Mouse (Mus musculus) right cerebral cortex, postnatal 25 days (tissue): ENCODE measurements around the gene Zmynd12.

Source experiments
- DNase-seq: peaks from one replicate; pipeline ENCODE4 v3.0.0; 2022

Gene Zmynd12

DNA sequence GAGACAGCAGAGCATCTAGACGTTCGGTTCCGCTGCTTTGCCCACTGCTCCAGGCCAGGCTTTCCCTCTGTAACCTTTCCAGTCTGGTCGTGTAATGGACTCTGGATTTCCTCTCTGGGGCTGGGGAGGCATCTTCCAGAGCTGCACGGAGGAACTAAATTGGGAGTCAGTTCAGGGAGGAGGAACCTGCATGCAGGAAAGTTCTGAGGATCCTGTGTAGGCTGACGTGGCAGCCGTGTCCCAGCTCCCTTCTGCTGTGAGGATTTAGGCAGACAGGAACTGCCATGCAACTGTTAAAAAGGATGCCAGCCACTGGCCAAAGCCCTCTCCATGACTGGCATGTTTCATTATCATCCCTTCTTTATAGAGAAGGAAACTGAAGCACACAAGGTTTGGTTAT, 27.8 kb downstream of the Zmynd12 start:
- DNase-seq = no peak

DNA sequence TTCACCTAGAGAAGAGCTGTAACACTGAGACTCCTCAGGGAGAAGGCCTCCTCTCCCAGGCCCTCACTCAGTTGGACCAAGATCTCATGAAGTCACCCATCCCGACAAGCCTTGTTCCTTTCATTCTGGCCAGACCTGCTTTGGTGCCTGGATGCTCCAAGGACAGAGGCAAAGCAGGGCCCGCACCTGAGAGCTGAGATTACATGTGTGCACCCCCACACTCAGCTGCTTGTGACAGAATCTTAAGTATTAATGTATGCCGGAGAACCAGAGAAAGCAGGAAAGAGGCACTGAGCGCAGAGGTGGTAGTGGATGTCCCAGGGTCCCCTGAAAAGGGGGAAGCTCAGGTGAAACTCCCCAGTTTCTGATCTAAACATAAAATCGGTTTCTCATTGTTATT, 30.5 kb downstream of the Zmynd12 start:
- DNase-seq = no peak

DNA sequence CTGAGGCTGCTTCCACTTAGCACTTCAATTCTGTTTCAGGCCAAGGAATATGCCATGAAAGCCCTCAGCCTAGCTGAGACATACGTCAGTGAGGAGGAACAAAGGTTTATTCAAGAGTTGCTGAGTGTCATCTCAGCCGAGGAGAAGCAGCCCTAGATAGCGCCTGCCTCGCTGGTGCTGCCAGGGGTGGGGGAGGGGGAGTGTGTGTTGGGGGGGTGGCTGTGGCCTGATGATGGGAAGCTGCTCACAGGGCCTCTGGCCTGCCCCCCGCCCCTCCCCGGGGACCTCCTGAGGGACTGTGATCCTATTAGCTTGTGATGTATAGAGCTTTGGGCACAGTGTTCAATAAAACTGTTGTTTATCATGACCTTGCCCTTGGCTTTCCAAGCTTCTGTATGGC, 30.9 kb downstream of the Zmynd12 start:
- no peak for DNase-seq

DNA sequence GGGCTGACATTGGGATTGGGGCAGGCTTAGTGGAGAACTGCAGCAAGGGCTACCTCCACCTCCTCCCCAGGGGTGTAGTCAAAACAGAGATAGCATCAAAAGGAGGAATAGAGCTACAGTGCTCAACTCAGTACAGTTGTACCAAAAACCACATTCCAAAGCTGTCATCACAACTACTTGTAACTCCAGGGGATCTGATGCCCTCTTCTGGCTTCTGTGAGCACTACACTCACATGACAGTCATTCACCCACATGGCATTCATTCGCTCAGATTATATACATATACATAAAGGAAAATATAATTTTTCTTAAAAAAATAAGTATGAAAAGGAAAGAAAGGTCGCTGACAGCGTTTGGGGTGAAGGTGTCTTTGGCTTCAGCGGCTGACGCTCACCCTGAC, 37.7 kb downstream of the Zmynd12 start:
- DNase-seq = no peak

DNA sequence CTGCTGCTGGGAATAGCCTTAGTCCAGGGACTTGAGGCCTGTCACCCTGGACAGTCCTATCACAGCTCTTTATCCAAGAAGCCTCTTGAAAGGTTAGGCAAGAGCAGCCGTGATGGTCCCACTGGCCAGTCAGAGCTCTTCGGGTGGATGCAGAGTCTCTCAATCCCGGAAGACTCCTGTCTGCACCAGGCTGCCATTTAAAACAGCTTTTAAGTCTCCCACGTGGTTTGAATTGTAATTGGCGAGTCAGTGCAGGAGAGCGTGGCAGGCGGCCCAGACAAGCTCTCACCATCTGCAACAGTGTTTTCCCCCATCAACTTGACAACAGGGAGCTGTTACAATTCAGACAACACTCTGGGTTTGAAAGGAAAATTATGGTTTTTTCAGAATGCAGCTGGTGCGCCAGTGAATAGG, 38.1 kb downstream of the Zmynd12 start:
- peak; percentile 80 for DNase-seq

DNA sequence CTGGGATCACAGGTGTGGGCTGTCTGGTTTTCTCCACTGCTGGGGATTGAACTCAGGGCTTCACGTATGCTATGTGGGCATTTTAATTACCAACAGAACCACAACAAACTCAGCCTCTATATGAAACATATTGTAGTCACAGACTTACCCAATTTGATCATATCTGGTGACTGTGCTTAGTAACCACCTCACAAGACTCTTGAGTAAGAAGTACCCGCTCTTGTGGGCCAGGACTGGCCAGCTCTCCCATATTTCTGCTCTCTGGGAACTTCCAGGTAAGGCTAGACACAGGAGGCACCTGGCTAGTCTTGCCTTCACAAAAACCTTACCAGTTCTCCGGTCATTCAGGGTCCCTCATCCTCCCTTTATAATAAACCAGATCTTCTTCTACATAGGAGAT, 39.8 kb downstream of the Zmynd12 start:
- no peak for DNase-seq

DNA sequence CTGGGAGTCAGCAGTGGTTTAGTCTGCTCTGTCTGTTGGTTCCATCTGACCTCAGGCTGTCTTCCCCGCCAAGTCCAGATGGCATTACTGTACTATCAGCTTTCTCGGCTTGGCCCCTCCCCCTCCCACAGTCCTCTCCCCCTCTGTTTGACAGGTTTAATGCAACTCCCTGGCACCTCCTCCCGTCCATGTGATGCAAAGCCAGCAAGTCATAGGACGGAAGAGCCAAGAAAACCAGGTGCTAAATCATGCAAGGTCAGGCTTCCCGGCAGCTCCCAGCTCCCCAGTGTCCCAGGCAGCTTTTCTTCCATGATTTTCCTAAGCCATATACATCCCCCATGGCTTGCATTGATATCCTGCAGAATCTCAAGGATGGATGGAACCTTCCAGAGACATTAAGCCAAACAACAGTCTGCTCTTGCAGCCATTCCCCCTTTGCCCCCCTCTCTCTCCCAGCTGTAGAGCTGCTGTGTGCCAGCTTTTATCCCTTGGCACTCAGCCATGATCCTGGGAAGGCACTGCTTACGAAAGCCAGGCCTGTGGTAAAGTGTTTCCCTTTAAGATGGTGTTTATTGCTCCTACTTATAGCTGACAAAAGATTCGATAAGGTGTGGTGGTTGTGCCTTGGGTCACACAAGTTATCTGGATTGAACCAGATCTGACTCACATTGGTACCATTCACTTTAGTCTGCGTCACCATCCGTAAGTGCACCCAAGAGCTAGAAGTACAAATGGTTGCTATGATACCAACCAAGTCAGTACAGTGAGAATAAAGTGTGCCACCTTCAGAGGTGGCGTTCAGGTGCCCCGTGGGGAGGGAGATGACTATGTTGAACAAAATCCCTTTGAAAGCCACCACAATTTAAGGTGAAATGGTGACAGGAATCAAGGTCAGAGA, 40.5 kb downstream of the Zmynd12 start:
- no peak for DNase-seq

DNA sequence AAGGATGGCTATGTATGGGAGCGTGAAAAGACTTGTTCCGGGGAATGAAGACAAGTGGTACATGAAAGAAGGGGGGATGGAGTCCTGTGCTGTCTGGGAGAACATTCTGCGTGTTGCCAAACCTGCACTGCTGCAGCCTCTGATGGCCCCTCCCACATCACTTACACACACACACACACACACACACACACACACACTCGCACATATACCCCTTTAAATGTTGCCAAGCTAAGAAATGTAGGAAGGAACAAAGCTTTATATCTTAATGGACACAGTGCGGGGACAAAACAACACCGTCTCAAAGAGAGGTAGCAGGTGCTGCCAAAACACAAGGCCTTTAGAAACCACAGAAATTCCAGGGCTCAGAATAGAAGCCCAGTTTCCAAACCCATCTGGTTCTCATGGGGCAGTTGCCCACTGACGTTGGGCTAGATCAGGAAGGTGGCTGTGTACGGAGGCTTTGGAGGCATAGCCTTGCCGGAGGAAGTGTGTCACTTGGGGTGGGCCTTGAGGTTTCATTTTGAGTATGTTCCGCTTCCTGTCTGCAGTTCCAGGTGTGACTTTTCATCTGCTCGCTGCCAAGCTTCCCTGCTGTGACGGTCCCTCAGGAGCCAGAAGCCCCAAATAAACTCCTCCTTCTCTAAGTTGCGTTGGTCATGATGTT, 41.3 kb downstream of the Zmynd12 start:
- no peak for DNase-seq

DNA sequence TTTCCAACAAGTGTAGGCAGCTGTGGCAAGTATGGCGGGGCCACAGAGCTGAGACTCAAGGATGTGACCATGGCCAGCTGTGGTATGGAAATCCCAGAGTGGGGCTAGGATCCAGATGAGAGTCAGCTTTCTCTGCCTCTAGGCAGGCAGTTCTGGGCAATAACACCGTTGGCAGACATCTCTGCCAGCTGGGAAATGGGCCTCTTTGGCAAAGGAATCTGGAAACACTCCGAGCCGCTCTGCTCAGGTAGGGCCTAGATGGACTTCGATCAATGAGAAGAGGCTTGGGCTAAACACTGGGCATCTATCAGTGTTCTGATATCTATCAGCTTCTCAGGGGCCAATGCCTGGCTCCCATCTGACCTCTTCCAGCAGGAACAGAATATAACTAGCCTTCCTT, 43.2 kb downstream of the Zmynd12 start:
- DNase-seq = no peak

DNA sequence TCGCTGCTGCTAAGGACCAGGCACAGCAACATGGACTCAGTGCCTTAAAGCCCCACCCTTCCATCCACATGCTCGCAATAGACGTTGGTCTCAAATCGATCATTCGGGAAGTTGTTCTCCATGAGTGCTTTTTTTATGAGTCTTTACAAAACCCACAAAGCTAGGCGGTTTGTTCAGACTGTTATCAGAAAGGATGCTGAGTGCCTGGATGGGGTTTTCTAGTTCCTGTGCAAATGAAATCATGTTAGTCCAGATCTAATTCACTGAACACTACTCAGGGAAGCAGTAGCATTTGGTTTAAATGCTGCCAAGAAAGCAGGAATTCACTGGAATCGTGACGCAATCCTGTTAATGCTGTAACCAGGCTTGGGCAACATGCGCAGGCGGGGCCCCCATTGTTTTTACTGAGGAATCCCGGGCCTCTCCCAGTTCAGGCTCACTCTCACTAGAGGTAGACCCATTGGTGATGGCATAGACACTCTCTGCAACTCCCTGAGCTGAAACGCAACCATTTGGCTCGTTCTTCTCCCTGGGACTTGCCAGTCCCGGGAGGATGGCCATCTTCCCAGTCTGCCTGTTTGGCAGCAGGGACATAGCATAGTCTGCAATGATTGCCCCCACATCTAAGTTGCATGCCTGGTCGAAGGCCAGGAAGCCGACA, 45.2 kb downstream of the Zmynd12 start:
- peak; percentile 27 for DNase-seq

DNA sequence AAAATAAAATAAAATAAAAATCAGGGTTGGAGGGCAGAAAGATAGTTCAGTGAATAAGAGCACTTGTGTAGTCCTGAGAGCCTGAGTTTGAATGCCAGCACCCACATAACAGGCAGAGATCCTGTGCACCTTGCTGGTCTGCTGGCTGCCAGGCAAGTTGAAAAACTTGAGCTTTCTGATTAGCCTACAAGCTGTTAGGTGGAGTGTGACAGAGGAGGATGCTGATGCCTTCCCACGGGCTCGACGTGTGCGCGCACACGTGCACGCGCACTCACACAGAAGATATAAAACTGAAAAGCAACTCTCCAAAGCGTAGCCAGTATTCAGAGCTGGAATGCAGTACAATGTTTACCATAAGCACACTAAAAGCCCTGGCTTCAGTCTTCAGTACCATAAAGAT, 49.9 kb downstream of the Zmynd12 start:
- DNase-seq = no peak

DNA sequence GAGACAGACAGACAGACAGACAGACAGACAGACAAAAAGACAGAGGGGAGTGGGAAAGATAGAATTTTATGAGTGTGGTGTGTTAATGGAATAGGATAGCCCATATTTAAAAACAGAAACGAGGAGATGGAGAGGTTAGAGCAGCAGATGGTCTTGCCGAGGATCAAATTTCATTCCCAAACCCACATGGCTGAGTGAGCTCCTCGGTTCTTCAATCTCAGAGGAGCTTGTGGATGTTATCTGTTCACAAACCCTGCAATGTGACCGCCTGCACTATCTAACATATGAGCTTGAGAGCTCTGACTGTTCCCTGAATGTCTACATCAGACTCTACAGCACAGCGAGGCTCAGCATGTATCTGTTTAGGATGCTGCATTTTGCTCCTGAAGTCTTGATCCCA, 50.5 kb downstream of the Zmynd12 start:
- DNase-seq = no peak

DNA sequence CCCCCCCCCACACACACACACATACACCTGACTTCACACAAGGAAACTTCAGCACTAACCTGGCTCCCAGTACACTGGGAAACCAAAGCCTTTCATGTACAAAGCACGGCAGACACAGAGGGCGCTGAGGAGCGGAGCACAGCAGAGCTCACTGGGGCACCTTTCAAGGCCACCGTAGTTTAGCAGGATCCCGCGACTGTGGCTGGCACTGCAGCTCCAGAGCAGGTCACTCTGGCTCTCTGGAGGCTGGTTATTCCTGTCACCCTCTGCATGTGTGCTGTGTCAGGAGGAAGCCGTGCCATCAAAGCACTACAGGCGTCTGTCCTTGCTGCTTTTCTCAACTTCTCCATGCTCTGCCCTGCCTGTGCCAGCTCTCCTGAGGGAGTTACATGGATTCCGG, 60.4 kb downstream of the Zmynd12 start:
- no peak for DNase-seq

DNA sequence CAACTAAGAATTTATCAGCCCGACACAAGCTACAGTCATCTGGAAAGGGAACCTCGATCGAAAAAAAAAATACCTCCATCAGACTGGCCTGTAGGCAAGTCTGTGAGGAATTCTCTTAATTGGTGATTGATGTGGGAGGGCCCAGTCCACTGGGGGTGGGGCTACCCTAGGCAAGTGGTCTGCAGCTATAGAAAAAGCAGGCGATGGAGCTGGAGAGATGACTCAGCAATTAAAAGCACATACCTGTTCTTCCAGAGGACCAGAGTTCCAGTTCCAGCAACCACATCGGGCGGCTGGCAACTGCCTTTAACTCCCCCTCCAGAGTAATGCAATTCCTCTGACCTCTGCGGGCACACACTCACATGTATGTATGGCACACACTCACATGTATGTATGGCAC, 62.3 kb downstream of the Zmynd12 start:
- no peak for DNase-seq

DNA sequence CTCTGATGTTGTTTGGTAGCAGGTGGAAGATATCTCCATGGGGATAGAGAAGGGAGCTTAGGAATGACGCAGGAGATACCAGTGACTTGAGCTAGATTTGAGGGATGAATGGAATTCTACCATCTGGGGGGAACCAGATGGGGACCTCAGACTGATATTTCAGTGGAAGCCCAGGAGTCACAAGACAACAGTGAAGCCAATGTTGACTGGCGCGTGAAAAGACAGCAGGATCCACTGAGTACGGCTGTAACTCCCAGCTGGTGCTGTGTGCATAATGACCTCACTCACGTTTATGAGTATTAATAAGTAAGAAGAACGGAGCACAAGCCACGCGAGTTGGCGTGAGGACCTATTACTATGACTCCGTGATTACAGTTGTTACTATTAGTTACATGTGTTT, 67.1 kb downstream of the Zmynd12 start:
- DNase-seq = no peak

DNA sequence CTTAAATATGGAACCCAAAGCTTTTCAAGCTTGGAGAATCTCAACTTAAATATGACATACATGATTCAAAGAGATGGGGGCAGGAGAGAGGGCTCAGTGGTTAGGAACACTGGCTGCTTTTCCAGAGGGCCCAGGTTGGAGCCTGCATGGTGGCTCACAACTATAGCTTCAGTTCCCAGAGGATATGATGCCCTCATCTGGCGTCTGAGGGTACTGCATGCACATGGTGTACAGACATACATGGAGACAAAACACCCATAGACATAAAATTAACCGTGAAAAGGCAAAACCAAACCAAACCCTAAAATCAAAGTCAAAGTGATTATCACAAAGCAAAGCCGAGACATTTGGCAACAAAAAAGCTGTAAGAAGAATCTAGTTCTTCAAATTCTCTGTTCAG, 68.2 kb downstream of the Zmynd12 start:
- no peak for DNase-seq

DNA sequence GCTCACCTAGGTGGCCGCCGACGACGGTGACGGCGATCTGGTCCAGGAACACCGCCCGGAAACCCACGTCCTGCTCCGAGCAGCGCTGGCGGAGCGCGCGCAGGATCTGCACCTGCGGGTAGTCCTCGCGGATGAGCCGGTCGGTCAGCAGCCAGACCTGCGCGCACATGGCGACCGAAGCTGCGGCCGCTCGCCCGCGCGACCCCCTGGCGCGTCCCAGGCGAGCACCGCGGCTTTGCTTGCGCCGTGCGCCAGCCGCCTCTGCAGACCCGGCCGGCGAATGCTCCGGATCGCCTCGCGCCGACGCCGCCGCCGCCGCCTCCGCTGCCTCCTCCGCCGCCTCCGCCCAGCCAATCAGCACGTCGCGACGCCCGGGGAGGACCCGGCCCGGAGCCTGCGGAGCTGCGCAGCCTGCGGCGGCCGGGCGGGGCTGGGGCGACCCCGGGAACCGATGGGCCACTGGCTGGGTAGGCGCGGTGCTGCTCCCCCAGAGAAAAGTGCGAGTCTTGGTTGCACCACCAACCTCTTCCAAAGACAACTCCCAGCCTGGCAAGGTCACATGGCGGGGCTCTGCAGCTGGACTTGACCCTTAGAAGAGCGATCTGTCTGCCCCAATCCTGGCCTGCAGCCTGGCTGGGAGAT, 69.8 kb downstream of the Zmynd12 start, which contains the start of gene Rimkla:
TSS of gene Rimkla (minus strand) at position 338 of the 642 bp plus-strand sequence.
- peak; percentile 73 for DNase-seq

DNA sequence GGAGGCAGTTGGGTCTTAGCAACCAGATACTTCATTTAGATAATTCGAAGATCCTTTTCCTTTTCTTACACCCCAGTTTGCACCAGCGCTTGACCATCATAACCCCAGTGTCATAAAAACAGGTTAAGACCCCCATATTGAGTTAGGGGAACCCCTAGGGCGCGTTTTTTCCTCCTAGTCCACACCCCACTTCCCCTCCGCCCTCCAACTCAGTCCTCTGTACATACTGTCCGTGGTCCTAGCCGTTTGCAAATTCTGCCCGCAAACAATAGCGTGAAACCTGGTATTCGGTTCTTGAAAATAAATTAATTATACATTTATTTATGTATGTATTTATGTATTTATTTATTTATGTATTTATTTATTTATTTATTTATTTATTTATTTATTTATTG, 70.3 kb downstream of the Zmynd12 start:
- no peak for DNase-seq

DNA sequence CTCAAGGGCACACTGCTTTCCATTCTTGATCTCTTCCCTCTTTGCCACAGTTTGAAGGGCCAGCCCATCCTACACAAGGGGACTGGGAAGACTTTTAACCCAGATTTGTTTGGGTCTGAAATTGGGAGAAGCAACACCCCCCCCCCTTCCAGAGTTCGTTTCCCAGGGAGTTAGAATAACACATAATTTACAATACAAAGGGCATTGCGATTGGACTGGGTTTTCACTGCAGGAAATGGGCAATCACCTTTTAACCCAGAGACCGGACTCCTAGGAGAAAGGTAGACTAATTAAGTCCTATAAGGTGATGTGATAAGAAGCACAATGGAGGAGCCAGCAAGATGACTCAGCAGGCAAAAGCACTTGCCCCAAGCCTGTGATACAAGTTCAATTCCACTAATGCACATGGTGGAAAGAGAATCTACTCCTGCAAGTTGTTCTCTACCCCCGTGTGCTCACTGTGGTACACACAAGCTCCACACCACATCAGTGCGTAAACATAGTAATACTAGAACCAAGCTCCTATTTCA, 75.8 kb downstream of the Zmynd12 start:
- no peak for DNase-seq

DNA sequence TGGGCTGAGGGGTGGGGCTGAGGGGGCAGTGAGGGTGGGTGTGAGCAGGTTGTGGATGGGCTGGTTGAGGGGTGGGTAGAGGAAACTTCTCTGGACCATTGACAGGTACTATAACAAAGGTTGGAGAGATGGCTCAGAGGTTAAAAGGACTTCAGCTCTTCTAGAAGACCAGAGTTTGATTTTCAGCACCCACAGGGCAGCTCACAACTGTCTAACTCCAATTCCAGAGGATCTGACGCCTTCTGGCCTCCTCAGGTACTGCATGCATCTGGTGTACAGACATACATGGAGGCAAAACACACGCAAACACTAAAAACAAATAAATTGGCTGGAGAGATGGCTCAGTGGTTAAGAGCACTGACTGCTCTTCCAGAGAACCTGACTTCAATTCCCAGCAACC, 89.0 kb downstream of the Zmynd12 start:
- no peak for DNase-seq

DNA sequence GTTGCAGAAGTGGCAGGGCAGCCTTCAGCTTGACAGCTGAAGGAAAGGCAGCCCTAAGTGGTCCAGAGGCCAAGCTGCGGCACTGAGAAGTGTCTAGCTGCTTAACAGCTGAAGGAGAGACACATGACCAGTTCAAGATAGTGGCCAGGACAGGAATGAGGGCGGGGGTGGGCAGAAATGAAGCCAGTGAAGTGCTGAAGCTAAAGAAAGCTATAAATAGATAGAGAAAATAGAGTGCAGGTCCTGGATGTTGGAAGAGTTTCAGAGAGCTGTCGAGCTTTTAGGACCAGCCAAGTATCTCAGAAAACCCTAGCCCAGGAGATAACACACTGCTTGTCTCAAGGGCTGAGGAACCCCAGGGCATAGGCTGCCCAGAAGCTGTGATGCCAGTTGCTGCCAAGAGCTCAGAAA, 90.1 kb downstream of the Zmynd12 start:
- DNase-seq = no peak
